Mouse (Mus musculus): ENCODE results near the gene Asgr1.

- no peak for TF ChIP-seq EP300 (IDR thresholded peaks at IDR 0.05; ENCODE audit: insufficient read depth, low read depth, low read length)
- TF ChIP-seq POLR2A (IDR thresholded peaks at IDR 0.05; ENCODE audit: insufficient read depth, low read depth, low read length) = no peak
- TF ChIP-seq CTCF (IDR thresholded peaks at IDR 0.05) = no peak
These were observed 3.9 kb downstream of the Asgr1 start for GRCm38 (mm10) chr11:70057805-70058204.

Measured in heart, adult 2 months (tissue).